Mouse (Mus musculus) granulocyte monocyte progenitor cell, adult 5-6 weeks (primary cell): Measurements from ENCODE around the gene 1700001O22Rik. TPM values are rescaled to one million over a fixed set of nuclear protein-coding genes. Genes with fewer than 3 reads are reported as not detected.

Source experiments
- ATAC-seq: replicated peaks from 2 replicates; pipeline ENCODE4 v1.8.0; 2016; ENCODE audit warnings: mild to moderate bottlenecking, moderate TSS enrichment, inconsistent platforms; ENCODE audit not compliant: poor library complexity, severe bottlenecking
- total RNA-seq, 2 experiments: library from RNA; stranded (forward) in 1 of 2; stranded (reverse) in 1 of 2; fragments of 200-712, 200-1000 nt in 1 of 2; fragments of >200 nt in 1 of 2; fragmentation: Nextera tagmentation in 1 of 2; gene quantifications; 2 replicates each; pipeline ENCODE4 v1.2.3; 2014 to 2017

Gene 1700001O22Rik
- total RNA-seq, 2 experiments from 2014 or later, result not detected

GRCm38 (mm10) chr2:30758341-30759087 lies 44.9 kb downstream of the 1700001O22Rik start:
- no peak for ATAC-seq

GRCm38 (mm10) chr2:30756962-30757715 lies 46.3 kb downstream of the 1700001O22Rik start:
- ATAC-seq, result no peak

GRCm38 (mm10) chr2:30755985-30756765 lies 47.3 kb downstream of the 1700001O22Rik start:
- no peak for ATAC-seq

GRCm38 (mm10) chr2:30754831-30755230 lies 48.6 kb downstream of the 1700001O22Rik start:
- ATAC-seq, result no peak

- no peak for ATAC-seq
Observed at GRCm38 (mm10) chr2:30753219-30753618, 50.2 kb downstream of the 1700001O22Rik start.

GRCm38 (mm10) chr2:30752471-30752870 lies 51.0 kb downstream of the 1700001O22Rik start:
- ATAC-seq, result no peak

- no peak for ATAC-seq
Observed at GRCm38 (mm10) chr2:30750025-30750424, 53.4 kb downstream of the 1700001O22Rik start.

GRCm38 (mm10) chr2:30747602-30748162 lies 55.8 kb downstream of the 1700001O22Rik start:
- no peak for ATAC-seq

Other genes starting within 250 kb of the 1700001O22Rik start
- not detected in 2 replicates for gene Cstad, start 208.6 kb downstream of the 1700001O22Rik start, total RNA-seq (2014; fragmentation: Nextera tagmentation)
- not detected in 2 replicates for gene Cstad, start 208.6 kb downstream of the 1700001O22Rik start, total RNA-seq (2017)
- gene Ntmt1, start 4.2 kb upstream of the 1700001O22Rik start, total RNA-seq (2014; fragmentation: Nextera tagmentation), result 20.2 and 26.8 TPM in 2 replicates
- gene Ntmt1, start 4.2 kb upstream of the 1700001O22Rik start, total RNA-seq (2017), result 16.2 and 18.6 TPM in 2 replicates
- 8.4 and 18.9 TPM in 2 replicates for gene Asb6, start 26.7 kb upstream of the 1700001O22Rik start, total RNA-seq (2014; fragmentation: Nextera tagmentation)
- gene Asb6, start 26.7 kb upstream of the 1700001O22Rik start, total RNA-seq (2017), result 12.2 and 27.1 TPM in 2 replicates
- not detected in 2 replicates for gene Prrx2, start 31.3 kb upstream of the 1700001O22Rik start, total RNA-seq (2014; fragmentation: Nextera tagmentation)
- gene Prrx2, start 31.3 kb upstream of the 1700001O22Rik start, total RNA-seq (2017), result not detected in 2 replicates
- 0.30 TPM in 1 of 2 replicates, not detected in the other for gene Ptges, start 126.2 kb upstream of the 1700001O22Rik start, total RNA-seq (2014; fragmentation: Nextera tagmentation)
- 0.13 and 0.52 TPM in 2 replicates for gene Ptges, start 126.2 kb upstream of the 1700001O22Rik start, total RNA-seq (2017)
- 39.2 and 43.9 TPM in 2 replicates for gene Tor1b, start 149.3 kb upstream of the 1700001O22Rik start, total RNA-seq (2014; fragmentation: Nextera tagmentation)
- gene Tor1b, start 149.3 kb upstream of the 1700001O22Rik start, total RNA-seq (2017), result 33.9 and 37.7 TPM in 2 replicates
- gene Tor1a, start 164.3 kb upstream of the 1700001O22Rik start, total RNA-seq (2014; fragmentation: Nextera tagmentation), result 72.9 and 76.1 TPM in 2 replicates
- 101 and 156 TPM in 2 replicates for gene Tor1a, start 164.3 kb upstream of the 1700001O22Rik start, total RNA-seq (2017)
- 35.9 and 42.6 TPM in 2 replicates for gene BC005624, start 178.5 kb upstream of the 1700001O22Rik start, total RNA-seq (2014; fragmentation: Nextera tagmentation)
- gene BC005624, start 178.5 kb upstream of the 1700001O22Rik start, total RNA-seq (2017), result 60.0 and 61.0 TPM in 2 replicates
- 5.2 and 10.0 TPM in 2 replicates for gene Usp20, start 178.6 kb upstream of the 1700001O22Rik start, total RNA-seq (2014; fragmentation: Nextera tagmentation)
- gene Usp20, start 178.6 kb upstream of the 1700001O22Rik start, total RNA-seq (2017), result 2.2 and 5.5 TPM in 2 replicates